Mouse (Mus musculus): ENCODE results near the gene Gm10518.

- TF ChIP-seq POLR2AphosphoS5 (IDR thresholded peaks at IDR 0.05; ENCODE audit: insufficient replicate concordance, low read depth, low read length) (no peak), CTCF (IDR thresholded peaks at IDR 0.05; ENCODE audit: low read depth, low read length) (no peak), TAL1 (conservative IDR thresholded peaks at IDR 0.05; ENCODE audit: low read depth, low read length) (no peak), GATA1 (IDR thresholded peaks at IDR 0.05; ENCODE audit: borderline replicate concordance, low read length) (no peak)
These were observed 29.6 kb downstream of the Gm10518 start for GRCm38 (mm10) chr1:179832710-179833240.

All from G1E (cell line).